Mouse (Mus musculus): ENCODE data around the gene Gm20388.

GRCm38 (mm10) chr8:123411246-123411645 is 3500.6 kb downstream of the Gm20388 start, which contains the start of gene Tubb3:
- TF ChIP-seq EP300 (IDR thresholded peaks at IDR 0.05; ENCODE audit: insufficient read depth, low read depth, low read length) (0 out of 2 replicates have a peak, but pooled peaks have one; percentile 19), POLR2A (IDR thresholded peaks at IDR 0.05; ENCODE audit: insufficient read depth, low read length) (peak; percentile 57)

Measured in ES-Bruce4 (cell line).